Mouse (Mus musculus): ENCODE data around the gene Asic4. TPM values are rescaled to one million over a fixed set of nuclear protein-coding genes. Genes with fewer than 3 reads are reported as not detected.

Gene Asic4
- total and polyA plus RNA-seq, 2 experiments from 2014 or later: 0.04 TPM; not detected in 1

GRCm38 (mm10) chr1:75455433-75455832 is 5.2 kb downstream of the Asic4 start:
- Histone ChIP-seq H3K27ac (ENCODE audit: low read depth) (no peak overlapping the region), H3K9me3 (replicated peaks; ENCODE audit: control insufficient read depth, low read length) (no peaks in the 10 kb centered on the region), H3K9ac (replicated peaks; ENCODE audit: low read depth, low read length) (no peak overlapping the region), H3K4me1 (ENCODE audit: control insufficient read depth, insufficient read depth) (peaks cover 6% of the 10 kb centered on the region), H3K27me3 (ENCODE audit: control insufficient read depth, insufficient read depth, low read length) (peaks cover 64% of the 10 kb centered on the region), H3K4me2 (ENCODE audit: low read depth, low read length) (no peak overlapping the region), H3K36me3 (replicated peaks; ENCODE audit: control insufficient read depth, insufficient read depth, low read length) (no peaks in the 10 kb centered on the region), H3K4me3 (ENCODE audit: low read depth, low read length) (no peak overlapping the region)
- DNase-seq (ENCODE audit: low spot score): no peak
- no peak for TF ChIP-seq EP300 (IDR thresholded peaks at IDR 0.05; ENCODE audit: low read depth)
- no peak for TF ChIP-seq CTCF (IDR thresholded peaks at IDR 0.05; ENCODE audit: low read depth)
- 68% methylated on average over 3 of the region's 3 CpGs for WGBS
- no peak for ATAC-seq (ENCODE audit: insufficient read depth, low read depth)

- no peaks in the 10 kb centered on the region for H3K36me3 ChIP-seq (replicated peaks; ENCODE audit: control insufficient read depth, insufficient read depth, low read length)
- DNase-seq (ENCODE audit: low spot score): no peak
- H3K9ac ChIP-seq (replicated peaks; ENCODE audit: low read depth, low read length): no peak overlapping the region
- no peak overlapping the region for H3K4me2 ChIP-seq (ENCODE audit: low read depth, low read length)
- TF ChIP-seq CTCF (IDR thresholded peaks at IDR 0.05; ENCODE audit: low read depth) (no peak), EP300 (IDR thresholded peaks at IDR 0.05; ENCODE audit: low read depth) (no peak)
- no peak overlapping the region for H3K4me3 ChIP-seq (ENCODE audit: low read depth, low read length)
- peaks cover 6% of the 10 kb centered on the region for H3K4me1 ChIP-seq (ENCODE audit: control insufficient read depth, insufficient read depth)
- no peak overlapping the region for H3K27ac ChIP-seq (ENCODE audit: low read depth)
- WGBS: 45% methylated on average over 5 of the region's 5 CpGs
- peaks cover 59% of the 10 kb centered on the region for H3K27me3 ChIP-seq (ENCODE audit: control insufficient read depth, insufficient read depth, low read length)
- ATAC-seq (ENCODE audit: insufficient read depth, low read depth): no peak
- no peaks in the 10 kb centered on the region for H3K9me3 ChIP-seq (replicated peaks; ENCODE audit: control insufficient read depth, low read length)
Measured at GRCm38 (mm10) chr1:75455948-75456347, 5.7 kb downstream of the Asic4 start.

GRCm38 (mm10) chr1:75456746-75457564 is 6.7 kb downstream of the Asic4 start:
- ATAC-seq (ENCODE audit: insufficient read depth, low read depth) (no peak), DNase-seq (ENCODE audit: low spot score) (no peak)
- peaks cover 6% of the 10 kb centered on the region for H3K4me1 ChIP-seq (ENCODE audit: control insufficient read depth, insufficient read depth)
- no peak overlapping the region for H3K4me2 ChIP-seq (ENCODE audit: low read depth, low read length)
- H3K27me3 ChIP-seq (ENCODE audit: control insufficient read depth, insufficient read depth, low read length): peaks cover 49% of the 10 kb centered on the region
- no peak for TF ChIP-seq EP300 (IDR thresholded peaks at IDR 0.05; ENCODE audit: low read depth)
- peak; percentile 33 for TF ChIP-seq CTCF (IDR thresholded peaks at IDR 0.05; ENCODE audit: low read depth)
- H3K27ac ChIP-seq (ENCODE audit: low read depth): no peak overlapping the region
- no peaks in the 10 kb centered on the region for H3K9me3 ChIP-seq (replicated peaks; ENCODE audit: control insufficient read depth, low read length)
- H3K36me3 ChIP-seq (replicated peaks; ENCODE audit: control insufficient read depth, insufficient read depth, low read length): no peaks in the 10 kb centered on the region
- H3K4me3 ChIP-seq (ENCODE audit: low read depth, low read length): no peak overlapping the region
- WGBS: 18% methylated on average over 14 of the region's 14 CpGs
- H3K9ac ChIP-seq (replicated peaks; ENCODE audit: low read depth, low read length): no peak overlapping the region

GRCm38 (mm10) chr1:75457710-75458024 is 7.4 kb downstream of the Asic4 start:
- Histone ChIP-seq H3K4me2 (ENCODE audit: low read depth, low read length) (peak overlapping the region; percentile 57), H3K9ac (replicated peaks; ENCODE audit: low read depth, low read length) (no peak overlapping the region), H3K4me3 (ENCODE audit: low read depth, low read length) (no peak overlapping the region), H3K4me1 (ENCODE audit: control insufficient read depth, insufficient read depth) (peaks cover 6% of the 10 kb centered on the region), H3K36me3 (replicated peaks; ENCODE audit: control insufficient read depth, insufficient read depth, low read length) (no peaks in the 10 kb centered on the region), H3K9me3 (replicated peaks; ENCODE audit: control insufficient read depth, low read length) (no peaks in the 10 kb centered on the region), H3K27ac (ENCODE audit: low read depth) (no peak overlapping the region), H3K27me3 (ENCODE audit: control insufficient read depth, insufficient read depth, low read length) (peaks cover 42% of the 10 kb centered on the region)
- 3% methylated on average over 9 of the region's 10 CpGs for WGBS
- TF ChIP-seq CTCF (IDR thresholded peaks at IDR 0.05; ENCODE audit: low read depth) (no peak), EP300 (IDR thresholded peaks at IDR 0.05; ENCODE audit: low read depth) (no peak)
- no peak for ATAC-seq (ENCODE audit: insufficient read depth, low read depth)
- no peak for DNase-seq (ENCODE audit: low spot score)

GRCm38 (mm10) chr1:75458025-75458788 is 8.0 kb downstream of the Asic4 start:
- peak; percentile 59 for ATAC-seq (ENCODE audit: insufficient read depth, low read depth)
- Histone ChIP-seq H3K4me3 (ENCODE audit: low read depth, low read length) (peak overlapping the region; percentile 32), H3K36me3 (replicated peaks; ENCODE audit: control insufficient read depth, insufficient read depth, low read length) (no peaks in the 10 kb centered on the region), H3K27me3 (ENCODE audit: control insufficient read depth, insufficient read depth, low read length) (peaks cover 36% of the 10 kb centered on the region), H3K4me1 (ENCODE audit: control insufficient read depth, insufficient read depth) (peaks cover 6% of the 10 kb centered on the region), H3K9ac (replicated peaks; ENCODE audit: low read depth, low read length) (no peak overlapping the region; the same call in 1 of the 2 replicates), H3K27ac (ENCODE audit: low read depth) (peak overlapping the region; percentile 5; the same call in 1 of the 2 replicates), H3K4me2 (ENCODE audit: low read depth, low read length) (peak overlapping the region; percentile 57), H3K9me3 (replicated peaks; ENCODE audit: control insufficient read depth, low read length) (no peaks in the 10 kb centered on the region)
- 2% methylated on average over 42 of the region's 42 CpGs for WGBS
- TF ChIP-seq CTCF (IDR thresholded peaks at IDR 0.05; ENCODE audit: low read depth) (no peak), EP300 (IDR thresholded peaks at IDR 0.05; ENCODE audit: low read depth) (no peak)
- no peak for DNase-seq (ENCODE audit: low spot score)
